Mouse (Mus musculus) erythroblast, embryonic 14.5 days (primary cell): Measurements from ENCODE around the gene Tapbp. TPM values are rescaled to one million over a fixed set of nuclear protein-coding genes. Genes with fewer than 3 reads are reported as not detected.
A peak's percentile ranks its signal among the peaks of the same experiment; 100 is the strongest.
"Not testable (repeated sequence)": the region's sequence is repeated elsewhere in the genome, so short reads cannot be mapped to it uniquely, and the experiment has no call there.

Experiments used
- H3K27me3 ChIP-seq: 2 replicates; pipeline ENCODE4 v1.6.1; 2012; ENCODE audit warnings: inconsistent platforms; ENCODE audit not compliant: control insufficient read depth
- H3K36me3 ChIP-seq: 2 replicates; pipeline ENCODE4 v1.6.1; 2012; ENCODE audit warnings: mild to moderate bottlenecking, inconsistent platforms; ENCODE audit not compliant: control insufficient read depth
- H3K4me1 ChIP-seq: 2 replicates; pipeline ENCODE4 v1.6.1; 2012; ENCODE audit warnings: inconsistent platforms; ENCODE audit not compliant: control insufficient read depth
- H3K4me3 ChIP-seq: replicated peaks from 2 replicates; pipeline ENCODE3; 2012; ENCODE audit warnings: moderate library complexity, mild to moderate bottlenecking, inconsistent platforms
- H3K9me3 ChIP-seq: 2 replicates; pipeline ENCODE4 v1.6.1; 2012; ENCODE audit warnings: low read length, inconsistent platforms, mixed read lengths; ENCODE audit not compliant: control insufficient read depth
- GATA1 ChIP-seq: IDR thresholded peaks from 2 replicates; pipeline ENCODE4 v1.6.1; 2012; ENCODE audit warnings: low read length, inconsistent platforms, mixed read lengths
- TAL1 ChIP-seq: IDR thresholded peaks from 3 replicates; pipeline ENCODE4 v1.6.1; 2012; ENCODE audit warnings: low read length, inconsistent platforms, mixed read lengths
- polyA plus RNA-seq: library from polyadenylated mRNA; stranded (reverse); fragments of >175 nt; gene quantifications from 2 replicates; pipeline ENCODE4 v1.2.3, GENCODE M21; 2012

Gene Tapbp
- 14.7 and 21.8 TPM in 2 replicates for polyA plus RNA-seq

DNA sequence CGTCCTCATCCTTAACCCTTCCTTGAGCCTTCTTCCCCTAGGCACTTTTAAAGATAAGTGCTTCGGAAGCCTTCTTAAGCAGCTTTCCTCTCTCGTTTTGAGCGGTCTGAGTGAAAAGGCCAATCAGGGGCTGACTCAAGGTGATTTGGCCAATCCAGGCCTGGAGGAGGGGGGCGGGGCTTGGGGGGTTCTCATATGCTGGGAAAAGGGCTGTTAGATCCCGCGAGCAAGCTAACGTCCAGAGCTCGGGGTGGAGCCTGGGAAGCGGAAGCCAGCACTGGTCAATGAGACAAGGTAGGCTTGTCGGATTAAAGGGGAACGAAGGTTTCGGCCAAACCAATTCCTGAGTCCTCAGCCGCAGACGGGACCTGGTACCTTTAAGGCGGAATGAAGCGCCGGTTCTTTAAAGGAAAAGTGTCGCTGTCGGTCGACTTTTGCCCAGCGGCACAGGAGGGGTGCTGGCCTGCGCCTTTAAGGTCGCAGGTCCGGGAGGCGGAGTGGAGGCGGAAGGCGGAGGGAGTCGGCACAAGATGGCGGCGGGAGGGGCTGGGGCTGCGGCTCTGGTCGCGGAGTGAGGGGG is at the start of gene Tapbp, which contains the start of gene Zbtb22:
Gene Tapbp (plus strand): TSS at position 229 of the 580 bp plus-strand sequence.
Gene Zbtb22 (plus strand): TSS at position 234 of the 580 bp plus-strand sequence.
- Histone ChIP-seq H3K9me3 (peaks cover 39% of the 10 kb centered on the region), H3K4me1 (peaks cover 84% of the 10 kb centered on the region), H3K27me3 (no peaks in the 10 kb centered on the region; the same call in 1 of the 2 replicates), H3K36me3 (peaks cover 66% of the 10 kb centered on the region), H3K4me3 (peak within 1 kb of the TSS; percentile 78)
- TF ChIP-seq GATA1 (no peak), TAL1 (no peak)

DNA sequence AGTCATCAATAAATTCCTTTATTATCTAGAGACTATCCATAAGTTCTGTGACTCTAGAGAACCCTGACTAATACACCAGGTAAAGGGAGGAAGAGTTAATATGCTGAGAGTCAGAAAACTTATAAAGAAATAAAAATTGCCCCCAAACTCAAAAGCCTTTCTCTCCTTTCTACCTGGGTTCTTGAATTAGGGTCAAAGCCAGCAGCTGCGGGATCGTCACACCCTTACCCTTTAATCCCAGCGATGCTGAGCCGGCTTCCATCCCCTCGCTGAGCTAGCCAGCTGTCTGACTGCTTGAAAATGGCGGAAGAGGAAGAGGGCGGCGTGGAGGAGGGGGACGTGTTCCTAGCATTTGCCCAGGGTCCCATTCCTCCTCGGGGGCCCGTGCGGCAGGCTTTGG is 42.2 kb upstream of the Tapbp start, which contains the start of gene Gm7029:
Gene Gm7029 (plus strand): TSS at position 301 of the 400 bp plus-strand sequence.
- not testable (repeated sequence) for H3K4me1 ChIP-seq, H3K9me3 ChIP-seq, H3K4me3 ChIP-seq, H3K27me3 ChIP-seq
- H3K36me3 ChIP-seq = peaks cover 38% of the 10 kb centered on the region

DNA sequence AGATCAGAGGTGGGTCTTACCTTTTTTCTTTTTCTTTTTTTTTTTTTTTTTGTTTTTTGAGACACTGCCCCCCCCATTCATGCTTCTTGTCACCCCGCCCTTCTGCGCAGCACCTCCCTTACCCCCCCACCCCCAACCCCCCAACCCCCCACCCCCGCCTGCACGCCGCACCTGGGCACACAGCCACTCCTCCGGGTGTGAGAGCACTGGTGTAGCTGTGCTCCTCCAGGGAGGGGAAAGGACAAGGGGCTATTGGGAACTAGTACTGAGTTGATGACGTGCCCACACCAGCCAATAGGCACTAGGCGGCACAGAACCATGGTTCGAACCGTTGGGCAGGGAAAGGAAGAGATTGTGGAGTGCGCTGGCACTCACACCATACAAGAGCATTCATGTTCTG is 41.3 kb upstream of the Tapbp start:
- H3K9me3 ChIP-seq = no peaks in the 10 kb centered on the region
- H3K4me1 ChIP-seq = peaks cover 3% of the 10 kb centered on the region
- no peak overlapping the region for H3K4me3 ChIP-seq
- no peaks in the 10 kb centered on the region for H3K27me3 ChIP-seq
- TF ChIP-seq TAL1 (no peak), GATA1 (no peak)
- peaks cover 46% of the 10 kb centered on the region for H3K36me3 ChIP-seq

DNA sequence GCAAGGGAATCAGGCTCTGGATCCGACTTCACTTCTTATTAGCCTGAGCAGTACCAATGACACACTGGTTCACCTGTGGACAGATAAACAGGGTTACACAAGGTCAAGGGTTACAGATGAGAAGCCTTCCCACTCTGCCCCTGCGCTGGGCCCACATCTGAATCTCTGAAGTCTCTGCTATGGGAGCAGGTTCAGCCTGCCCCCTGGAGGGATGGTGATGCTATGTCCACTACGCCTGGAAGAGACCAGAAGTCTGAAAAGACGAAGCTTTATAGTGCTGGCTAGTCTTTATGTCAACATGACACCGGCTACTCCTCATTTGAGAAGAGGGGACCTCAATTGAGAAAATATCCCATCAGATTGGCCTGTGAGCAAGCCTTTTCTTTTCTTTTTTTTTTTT is 39.9 kb upstream of the Tapbp start:
- H3K27me3 ChIP-seq, H3K4me1 ChIP-seq, H3K9me3 ChIP-seq, H3K4me3 ChIP-seq: not testable (repeated sequence)
- peaks cover 58% of the 10 kb centered on the region for H3K36me3 ChIP-seq

DNA sequence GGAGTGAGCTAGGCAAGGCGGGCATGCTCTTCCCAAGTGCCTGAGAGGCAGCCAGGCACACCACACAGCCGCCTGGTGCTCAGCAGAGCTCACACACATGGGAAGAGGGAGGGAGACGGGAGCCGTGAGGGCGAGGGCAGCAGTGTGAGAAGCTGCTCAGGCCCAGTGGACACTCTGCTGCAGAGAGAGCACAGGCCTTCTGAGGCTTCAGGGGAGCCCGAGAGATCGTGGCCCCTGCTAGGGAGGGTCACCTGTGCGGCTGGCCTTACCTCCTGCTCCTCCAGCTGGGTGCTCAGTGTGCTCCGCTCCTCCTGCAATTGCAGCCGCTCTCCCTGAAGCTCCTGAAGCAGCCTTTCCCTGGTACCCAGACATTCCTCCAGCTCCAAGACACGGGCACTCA is 31.4 kb upstream of the Tapbp start:
- H3K9me3 ChIP-seq, H3K4me3 ChIP-seq, H3K27me3 ChIP-seq: not testable (repeated sequence)
- peaks cover 19% of the 10 kb centered on the region for H3K4me1 ChIP-seq
- H3K36me3 ChIP-seq = peaks cover 87% of the 10 kb centered on the region

DNA sequence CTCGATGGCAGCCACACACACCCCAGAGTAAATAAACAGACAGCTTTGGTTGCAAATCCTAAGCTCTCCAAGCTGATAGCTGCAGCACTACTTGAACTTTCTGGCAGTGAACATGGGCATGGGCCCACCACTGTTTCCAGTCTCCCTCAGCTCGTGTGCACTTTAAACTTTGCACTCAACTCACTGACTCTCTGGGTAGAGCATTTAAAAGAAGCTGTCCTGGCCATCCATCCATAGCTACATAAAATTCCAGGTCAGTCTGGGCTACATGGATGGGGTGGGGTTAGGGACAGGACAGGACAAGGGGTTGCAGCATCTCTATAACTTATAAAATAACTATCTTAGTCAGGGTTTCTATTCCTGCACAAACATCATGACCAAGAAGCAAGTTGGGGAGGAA is 27.9 kb upstream of the Tapbp start:
- H3K9me3 ChIP-seq, H3K27me3 ChIP-seq: not testable (repeated sequence)
- H3K4me3 ChIP-seq = peak overlapping the region; percentile 70
- peaks cover 23% of the 10 kb centered on the region for H3K4me1 ChIP-seq
- peaks cover 58% of the 10 kb centered on the region for H3K36me3 ChIP-seq

DNA sequence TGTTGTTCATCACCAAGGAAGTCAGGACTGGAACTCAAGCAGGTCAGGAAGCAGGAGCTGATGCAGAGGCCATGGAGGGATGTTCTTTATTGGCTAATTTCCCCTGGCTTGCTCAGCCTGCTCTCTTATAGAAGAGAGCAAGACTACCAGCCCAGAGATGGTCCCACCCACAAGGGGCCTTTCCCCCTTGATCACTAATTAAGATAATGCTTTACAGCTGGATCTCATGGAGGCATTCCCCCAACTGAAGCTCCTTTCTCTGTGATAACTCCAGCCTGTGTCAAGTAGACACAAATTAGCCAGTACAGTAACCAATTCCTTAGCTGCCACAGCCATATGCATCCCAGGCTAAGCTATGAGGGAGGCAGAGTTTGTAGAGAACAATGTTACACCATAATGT is 27.5 kb upstream of the Tapbp start:
- Histone ChIP-seq H3K4me3 (peak overlapping the region; percentile 70), H3K36me3 (peaks cover 54% of the 10 kb centered on the region), H3K4me1 (peaks cover 26% of the 10 kb centered on the region)
- H3K27me3 ChIP-seq, H3K9me3 ChIP-seq: not testable (repeated sequence)

DNA sequence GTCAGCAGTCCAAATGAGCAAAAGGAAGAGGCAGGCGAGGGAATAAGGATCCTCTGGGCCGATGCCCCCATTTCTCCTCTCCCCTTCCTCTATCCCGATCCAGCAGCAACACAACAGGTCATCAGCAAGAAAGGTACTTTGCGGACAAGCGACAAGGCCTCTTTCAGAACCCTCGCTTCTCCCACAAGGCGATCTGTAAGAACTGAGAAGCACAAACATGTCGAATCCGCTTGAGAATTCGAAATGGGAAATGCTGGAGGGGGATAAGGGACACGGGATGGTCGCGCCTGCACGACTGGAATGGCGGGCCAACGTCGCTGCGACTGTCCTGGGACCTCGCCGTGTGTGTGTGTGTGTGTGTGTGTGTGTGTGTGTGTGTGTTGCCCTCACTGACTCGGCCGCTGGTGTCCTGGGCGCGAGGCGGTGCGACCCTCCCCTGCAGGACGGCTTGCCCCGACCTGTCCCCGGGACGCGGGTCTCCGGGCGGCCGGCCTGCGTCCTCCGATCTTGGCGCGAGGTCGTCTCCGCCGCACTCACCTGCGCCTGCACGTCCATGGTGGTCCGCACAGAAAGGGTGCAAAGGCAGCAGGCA is 25.7 kb upstream of the Tapbp start:
- Histone ChIP-seq H3K4me1 (peaks cover 26% of the 10 kb centered on the region), H3K36me3 (peaks cover 41% of the 10 kb centered on the region), H3K4me3 (peak overlapping the region; percentile 75)
- H3K9me3 ChIP-seq, H3K27me3 ChIP-seq: not testable (repeated sequence)

DNA sequence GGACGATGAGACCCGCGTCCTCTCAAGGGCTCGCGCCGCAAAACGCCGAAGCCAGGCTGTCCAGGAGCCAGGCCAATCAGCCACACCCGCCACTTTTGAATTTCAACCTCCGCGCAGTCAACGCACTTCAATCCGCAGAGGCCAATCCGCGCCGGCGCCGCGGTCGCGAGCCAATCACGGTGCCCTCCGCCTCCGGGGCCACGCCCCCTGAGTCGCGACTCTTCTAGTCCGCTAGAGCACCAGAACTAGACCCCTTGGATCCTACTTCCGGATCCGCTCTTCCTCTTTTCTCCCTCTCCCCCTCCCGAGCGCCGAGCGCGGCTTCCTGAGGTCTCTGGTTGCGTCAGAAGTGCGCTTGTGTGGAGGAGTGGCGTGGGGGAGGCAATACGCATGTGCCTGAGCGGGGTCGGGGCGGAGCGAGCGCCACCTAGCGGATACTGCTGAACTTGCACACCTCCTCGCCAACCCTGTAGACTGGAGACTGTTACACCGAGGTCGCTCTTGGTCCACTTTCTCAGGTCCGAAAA is 25.1 kb upstream of the Tapbp start, which contains the start of gene Kifc1:
Gene Kifc1 (minus strand): TSS at position 129 of the 527 bp plus-strand sequence.
- Histone ChIP-seq H3K36me3 (peaks cover 36% of the 10 kb centered on the region), H3K4me1 (peaks cover 26% of the 10 kb centered on the region), H3K9me3 (no peaks in the 10 kb centered on the region), H3K4me3 (peak within 1 kb of the TSS; percentile 75), H3K27me3 (no peaks in the 10 kb centered on the region)
- TF ChIP-seq GATA1 (no peak), TAL1 (no peak)

DNA sequence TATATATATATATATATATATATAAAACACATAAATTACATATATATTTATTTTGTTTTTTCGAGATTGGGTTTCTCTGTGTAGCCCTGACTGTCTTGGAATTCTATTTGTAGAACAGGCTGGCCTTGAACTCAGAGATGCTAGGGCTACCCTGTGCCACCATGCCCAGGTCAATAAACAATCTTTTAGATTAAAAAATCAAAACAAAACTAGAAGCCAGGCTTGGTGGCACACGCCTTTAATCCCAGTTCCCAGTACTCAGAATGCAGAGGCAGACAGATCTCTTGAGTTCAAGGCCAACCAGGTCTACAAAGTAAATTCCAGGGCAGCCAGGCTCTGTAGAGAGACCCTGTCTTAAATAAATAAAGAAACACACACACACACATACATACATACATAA is 24.3 kb upstream of the Tapbp start:
- no peak overlapping the region for H3K4me3 ChIP-seq
- H3K36me3 ChIP-seq = peaks cover 29% of the 10 kb centered on the region
- no peaks in the 10 kb centered on the region for H3K9me3 ChIP-seq
- no peak for TF ChIP-seq TAL1
- no peak for TF ChIP-seq GATA1
- H3K4me1 ChIP-seq = peaks cover 26% of the 10 kb centered on the region
- H3K27me3 ChIP-seq = no peaks in the 10 kb centered on the region

DNA sequence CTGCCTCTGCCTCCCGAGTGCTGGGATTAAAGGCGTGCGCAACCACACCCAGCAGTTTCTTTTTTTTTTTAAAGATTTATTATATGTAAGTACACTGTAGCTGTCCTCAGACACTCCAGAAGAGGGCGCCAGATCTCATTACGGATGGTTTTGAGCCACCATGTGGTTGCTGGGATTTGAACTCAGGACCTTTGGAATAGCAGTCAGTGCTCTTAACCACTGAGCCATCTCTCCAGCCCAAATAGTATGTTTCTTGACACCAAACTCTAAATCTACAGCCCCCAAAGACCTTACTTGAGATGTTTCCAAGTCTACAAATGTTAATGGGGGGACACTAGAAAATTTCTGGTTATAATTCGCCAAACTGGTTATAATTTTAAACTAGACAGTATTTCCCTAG is 23.8 kb upstream of the Tapbp start:
- peaks cover 26% of the 10 kb centered on the region for H3K4me1 ChIP-seq
- not testable (repeated sequence) for H3K4me3 ChIP-seq, H3K9me3 ChIP-seq, H3K27me3 ChIP-seq
- peaks cover 23% of the 10 kb centered on the region for H3K36me3 ChIP-seq
